Mouse (Mus musculus): ENCODE measurements at regions not wholly inside any gene's neighbourhood (a gene's known extent, or its start where the extent isn't known, plus 50 kb on each side); places are given as distances from the start of the nearest gene placed in this dataset.

DNA sequence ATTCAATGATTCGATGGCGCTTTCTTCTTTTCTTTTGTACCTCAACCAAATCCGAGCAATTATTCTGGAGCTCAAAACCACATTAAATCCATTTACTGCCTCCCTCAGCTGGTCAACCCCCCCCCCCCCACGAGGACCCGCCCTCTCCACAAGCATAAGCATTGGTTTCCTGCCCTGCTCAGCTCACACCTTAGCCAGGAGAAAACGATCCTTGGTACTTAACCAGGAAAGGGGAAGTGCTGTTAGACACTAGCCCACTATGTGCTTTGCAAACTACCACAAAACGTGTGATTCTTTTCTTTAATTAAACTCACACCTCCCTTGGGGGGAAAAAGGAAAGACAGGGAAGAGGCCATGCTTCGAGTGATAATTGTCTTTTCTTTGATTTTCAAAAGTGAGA is 169.8 kb downstream of the Arrdc4 start:
- no peak for DNase-seq

DNA sequence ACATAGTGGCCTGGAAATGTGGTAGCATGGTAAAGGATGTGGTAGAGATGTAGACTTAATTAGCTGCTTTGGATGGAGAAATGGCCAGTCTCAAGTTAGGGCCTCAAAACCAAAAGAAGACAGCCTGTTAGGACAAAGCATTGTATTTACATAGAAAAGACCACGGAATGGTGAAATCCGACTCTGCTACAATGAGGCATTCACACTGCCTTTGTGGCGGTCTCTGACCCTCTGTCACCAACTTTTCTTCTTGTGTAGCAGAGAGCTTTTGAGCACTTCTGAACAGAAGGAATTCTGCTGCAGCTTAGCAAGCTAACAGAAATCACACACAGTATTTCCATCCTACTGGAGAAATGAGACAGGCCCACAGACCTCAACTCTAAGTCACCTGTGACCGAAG is 177.7 kb downstream of the Arrdc4 start:
- DNase-seq: no peak

DNA sequence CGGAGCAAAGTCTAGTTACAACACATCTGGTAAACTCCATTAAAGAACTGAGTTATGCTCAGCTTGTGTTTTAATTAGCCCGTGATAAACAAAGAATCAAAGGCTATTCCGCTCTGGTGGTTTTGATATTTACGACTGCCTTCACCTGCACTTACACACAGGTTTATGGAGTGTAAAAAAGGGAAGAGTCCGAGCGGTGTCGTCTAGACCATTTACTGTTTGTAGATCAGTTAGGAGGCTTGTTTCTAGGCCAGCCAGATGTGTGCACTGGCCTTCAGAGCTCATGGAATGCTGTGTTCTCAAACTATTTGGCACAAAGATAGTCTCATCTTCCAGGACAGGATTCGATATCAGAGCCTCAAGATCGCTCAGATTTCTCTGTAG is 180.9 kb downstream of the Arrdc4 start:
- DNase-seq: no peak

DNA sequence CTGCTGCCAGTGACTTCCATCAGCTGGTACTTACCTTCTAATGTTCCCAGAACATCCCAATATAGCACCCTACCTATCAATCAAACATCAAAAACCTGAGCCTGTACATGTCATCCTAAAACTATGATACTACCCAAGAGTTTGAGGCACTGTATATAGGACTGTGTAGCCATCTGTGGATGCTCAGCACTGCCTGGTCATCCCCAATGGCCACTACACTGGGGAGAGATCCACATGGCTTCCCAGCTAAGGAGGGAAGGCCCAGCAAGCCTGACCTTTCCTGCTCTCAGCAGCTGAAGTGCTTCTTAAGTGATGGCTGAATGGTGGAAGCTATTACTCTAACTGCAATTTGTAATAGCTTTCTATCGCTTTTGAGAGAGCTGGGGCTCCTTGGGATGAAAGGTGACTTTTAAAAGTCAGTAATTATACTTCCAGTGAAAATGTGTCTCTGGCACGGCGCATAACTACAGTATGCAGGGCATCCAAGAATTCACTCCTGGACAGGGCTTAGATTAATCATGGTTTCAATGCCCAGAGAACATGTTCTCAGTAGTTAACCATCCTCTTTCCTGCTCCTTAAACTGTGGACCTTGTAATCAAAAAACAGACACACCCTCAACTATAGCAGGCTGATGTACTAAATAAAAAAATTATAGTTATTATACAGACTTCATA is 181.5 kb downstream of the Arrdc4 start:
- no peak for DNase-seq

DNA sequence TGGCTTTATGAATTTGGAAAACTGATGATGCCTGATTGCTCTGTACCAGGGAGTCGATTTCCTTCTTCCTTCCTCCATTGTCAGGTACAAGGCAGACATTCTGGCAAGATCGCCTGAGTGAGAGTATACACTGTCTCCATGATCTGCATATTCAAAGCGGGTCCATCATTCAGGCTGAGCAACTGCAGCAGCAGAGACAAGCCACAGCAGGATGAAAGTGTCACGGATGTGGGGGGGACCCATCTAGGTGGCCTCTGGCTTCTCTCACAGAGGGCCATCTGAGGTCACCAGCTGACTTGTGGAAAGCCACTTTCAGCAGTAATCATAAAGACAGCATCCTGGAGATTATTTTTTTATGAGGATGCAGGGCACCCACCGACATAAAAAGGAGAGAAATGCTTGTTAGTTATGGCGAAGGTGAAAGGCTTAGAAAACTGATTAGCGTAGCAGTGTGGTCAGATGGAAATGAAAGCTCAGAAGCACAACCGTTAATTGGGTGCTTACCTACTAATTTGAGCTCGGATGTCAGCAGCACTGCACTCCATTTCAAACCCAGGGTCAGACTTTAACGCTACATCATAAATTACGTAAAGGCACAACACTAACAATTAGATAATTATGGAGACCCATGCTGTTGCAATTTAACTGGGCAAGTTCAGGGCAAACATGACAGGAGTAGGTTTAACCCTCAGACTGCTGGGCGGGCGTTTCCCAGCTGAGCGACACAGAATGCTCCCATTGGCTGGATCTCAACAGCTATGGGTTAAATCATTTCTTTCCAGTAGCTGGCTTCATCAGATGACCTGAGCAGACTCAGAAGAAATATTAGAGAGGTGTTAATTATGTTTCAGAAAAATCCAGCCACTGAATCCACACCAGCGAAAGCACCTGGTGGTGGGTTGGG is 189.3 kb downstream of the Arrdc4 start:
- no peak for DNase-seq

DNA sequence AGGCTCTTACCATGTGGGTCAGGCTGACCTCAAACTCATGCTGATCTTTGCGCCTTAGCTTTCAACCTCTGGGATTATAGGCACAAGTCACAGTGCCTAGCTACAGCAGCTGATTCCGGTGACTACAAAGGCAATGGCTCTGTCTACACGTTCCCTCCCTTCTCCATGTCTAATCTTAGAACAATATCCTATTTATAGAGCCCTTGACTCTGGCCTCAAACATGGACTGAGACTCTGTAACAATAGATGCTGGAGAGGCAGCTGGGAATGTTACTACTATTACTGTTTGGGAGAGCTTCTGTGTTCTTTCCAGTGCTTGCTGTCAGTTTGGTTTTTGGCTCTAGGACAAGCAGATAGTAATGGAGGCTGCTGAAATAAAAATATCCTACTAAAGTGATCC is 198.7 kb downstream of the Arrdc4 start:
- DNase-seq: no peak

DNA sequence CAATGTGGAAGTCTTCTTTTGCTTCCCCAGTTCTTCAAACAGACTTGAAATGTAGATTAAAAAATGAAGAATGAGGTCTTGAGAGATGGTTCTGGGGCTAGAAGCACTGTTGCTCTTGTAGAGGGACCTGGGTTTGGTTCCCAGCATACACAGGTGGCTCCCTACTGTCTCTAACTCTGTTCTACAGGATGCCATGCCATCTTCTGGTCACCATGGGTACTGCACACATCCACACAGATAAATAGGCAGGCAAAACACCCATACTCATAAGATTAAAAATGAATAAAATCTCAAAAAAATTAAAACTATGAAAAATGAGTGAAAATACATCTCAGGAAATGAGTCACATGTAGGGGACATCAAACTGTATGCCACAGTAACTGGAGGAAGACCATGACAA is 200.9 kb downstream of the Arrdc4 start:
- DNase-seq: no peak

DNA sequence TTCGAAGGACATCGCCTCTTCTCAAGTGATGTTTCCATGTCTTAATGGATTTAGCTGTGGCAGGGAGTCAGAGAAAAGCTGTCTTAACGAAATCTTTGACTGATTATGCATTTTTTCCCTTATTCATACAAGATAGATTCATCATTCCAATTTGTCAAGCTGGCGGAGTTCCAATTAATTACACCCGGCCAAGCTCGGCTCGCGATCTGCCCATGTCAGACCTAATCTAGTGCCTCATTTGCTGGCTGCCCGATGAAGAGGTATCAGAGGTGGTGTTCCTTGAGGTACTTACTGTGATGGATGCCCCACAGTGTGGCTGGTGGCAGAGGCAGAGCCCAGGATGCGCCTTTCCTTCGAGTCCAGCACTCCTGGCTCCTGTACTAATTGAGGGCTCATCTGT is 204.9 kb downstream of the Arrdc4 start:
- no peak for DNase-seq

DNA sequence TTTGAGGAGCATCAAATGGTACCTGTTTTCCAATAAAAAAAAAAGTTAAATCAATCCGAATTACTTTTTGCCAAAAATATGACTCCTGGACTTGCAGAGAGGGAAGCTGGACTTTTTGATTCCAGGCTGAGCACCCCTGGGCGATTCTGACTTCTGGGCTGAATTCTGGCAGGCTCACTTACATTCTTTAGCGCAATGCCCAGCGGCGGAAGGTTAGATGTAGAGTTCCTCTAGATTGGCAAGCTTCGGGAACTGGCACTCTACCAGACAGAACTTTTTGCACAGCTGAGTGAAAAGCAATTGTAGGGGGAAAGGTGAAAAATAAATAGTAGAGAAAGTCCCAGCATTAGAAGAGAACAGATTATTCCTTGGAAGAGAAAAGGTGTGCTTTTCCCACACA is 235.5 kb downstream of the Fam169b start:
- DNase-seq: no peak

DNA sequence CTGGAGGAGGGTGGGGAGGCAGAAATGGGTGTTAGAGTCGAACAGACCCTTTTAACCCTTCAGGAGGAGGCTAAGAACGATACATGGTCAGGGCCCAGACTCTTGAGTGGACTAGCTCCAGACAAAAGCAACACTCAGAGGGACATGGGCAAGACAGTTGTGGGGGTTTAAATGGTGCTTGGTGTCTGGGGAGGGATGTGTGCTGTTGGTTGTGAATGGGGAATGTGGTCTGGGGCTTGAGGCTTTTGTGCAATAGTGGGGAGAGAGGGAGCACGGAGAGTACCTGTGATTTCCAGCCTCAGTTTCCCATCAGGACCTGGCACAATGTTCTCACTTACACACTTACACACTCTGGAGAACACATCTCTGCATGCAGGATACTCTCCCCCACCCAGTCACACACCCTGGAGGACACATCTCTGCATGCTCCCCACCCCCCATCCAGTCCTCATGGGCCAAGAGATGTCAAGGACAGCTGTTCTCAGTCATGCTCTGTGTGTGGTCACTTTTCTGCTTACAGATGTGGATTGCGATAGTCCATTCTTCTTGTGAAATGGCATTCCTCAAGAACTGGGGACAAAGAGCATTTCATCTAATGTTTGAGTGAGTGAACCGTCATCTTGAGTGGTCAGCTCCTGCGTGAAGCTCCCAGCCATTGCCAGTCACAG is 217.6 kb downstream of the Fam169b start:
- DNase-seq: no peak

DNA sequence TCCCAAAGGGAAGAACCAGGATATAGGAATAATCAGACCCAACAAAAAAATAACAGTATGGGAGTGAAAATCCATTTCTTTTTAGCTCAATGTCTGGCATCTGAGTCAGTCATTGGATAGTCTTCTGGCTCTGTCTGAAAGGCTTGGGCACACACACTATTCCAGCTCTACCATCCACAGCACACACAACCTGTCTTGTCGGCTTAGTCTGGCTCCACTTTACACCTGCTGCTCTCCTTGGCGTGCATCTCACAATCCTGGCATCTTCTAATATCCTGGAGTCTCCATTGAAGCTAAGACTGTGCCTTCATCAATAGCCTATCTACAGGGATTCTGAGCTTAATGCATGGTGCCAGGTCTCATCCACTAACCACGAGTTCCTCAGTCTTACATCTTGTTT is 213.0 kb downstream of the Fam169b start:
- DNase-seq: no peak

DNA sequence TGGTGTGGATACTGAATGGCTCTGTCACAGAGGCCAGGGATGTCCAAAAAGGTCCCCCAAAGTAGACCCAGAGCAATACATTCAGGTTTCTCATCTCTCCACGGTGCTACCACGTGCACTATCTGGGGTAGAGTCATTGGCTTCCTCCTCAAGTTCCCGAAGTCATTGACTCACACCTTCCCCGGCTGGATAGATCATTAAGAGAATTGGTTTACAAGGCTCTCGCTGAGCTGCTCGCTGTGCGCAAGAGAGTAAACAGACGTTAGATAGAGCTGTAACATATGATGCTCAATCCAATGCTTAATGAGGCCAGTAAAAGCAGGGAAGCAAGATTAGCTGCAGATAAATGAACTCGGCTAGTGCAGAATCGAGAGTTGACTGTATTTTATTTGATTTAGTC is 208.9 kb downstream of the Fam169b start:
- DNase-seq: no peak

DNA sequence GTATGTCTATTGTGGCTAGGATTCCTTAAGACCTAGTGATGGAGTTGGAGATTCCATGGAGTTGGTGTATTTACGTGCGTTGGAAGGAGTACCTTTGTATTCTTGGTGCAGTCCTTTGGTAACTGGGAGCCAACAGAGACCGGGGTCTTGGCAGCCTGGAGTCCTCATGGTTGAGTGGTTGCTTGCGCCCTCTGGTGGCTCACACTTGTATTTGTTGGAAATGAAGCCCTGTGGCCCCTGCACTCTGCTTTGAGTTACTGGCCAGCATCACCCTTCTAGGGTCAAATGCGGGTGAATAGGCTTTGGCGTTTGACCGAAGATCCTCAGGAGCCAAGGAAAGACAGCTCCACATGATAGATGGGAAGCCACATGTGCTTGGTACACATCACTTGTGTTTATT is 207.1 kb downstream of the Fam169b start:
- peak; percentile 36 for DNase-seq

DNA sequence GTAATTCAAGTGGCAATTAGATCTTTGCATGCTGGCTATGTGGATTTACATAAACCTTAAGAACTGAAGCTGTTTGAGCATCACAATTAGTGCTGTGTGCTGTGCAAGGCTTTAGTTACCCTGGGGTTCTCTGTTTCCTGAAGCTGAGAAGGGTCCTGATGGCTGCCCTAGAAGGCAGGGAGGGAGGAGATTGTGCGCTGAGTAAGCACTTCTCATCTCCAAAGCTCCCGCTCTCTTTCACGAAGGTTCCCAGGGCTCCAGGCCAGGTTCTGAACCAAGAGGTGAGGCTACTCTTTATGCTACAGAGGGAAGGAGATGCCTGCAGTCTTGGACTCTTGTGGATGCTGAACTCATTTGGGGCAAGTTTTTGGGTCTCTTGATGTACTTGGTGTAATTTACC is 206.7 kb downstream of the Fam169b start:
- no peak for DNase-seq

DNA sequence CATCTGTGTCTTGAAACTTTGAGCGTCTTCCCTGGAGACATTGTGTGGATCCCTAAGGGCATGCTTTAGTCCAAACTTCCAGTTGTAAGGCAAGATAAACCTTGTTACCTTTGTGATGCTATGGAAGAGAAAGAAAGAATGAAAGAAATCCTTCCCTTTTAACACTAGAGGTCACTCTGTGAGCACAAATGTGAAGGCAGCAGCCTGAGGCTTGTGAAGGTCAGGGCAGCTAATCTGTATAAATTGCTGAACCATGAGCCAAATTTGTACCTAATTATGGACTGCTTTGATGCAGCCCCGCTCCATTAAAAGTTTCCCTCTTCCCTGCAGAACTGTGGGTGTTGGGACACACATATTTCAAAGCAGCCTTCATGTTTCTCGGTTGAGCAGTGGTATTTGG is 204.4 kb downstream of the Fam169b start:
- DNase-seq: no peak

DNA sequence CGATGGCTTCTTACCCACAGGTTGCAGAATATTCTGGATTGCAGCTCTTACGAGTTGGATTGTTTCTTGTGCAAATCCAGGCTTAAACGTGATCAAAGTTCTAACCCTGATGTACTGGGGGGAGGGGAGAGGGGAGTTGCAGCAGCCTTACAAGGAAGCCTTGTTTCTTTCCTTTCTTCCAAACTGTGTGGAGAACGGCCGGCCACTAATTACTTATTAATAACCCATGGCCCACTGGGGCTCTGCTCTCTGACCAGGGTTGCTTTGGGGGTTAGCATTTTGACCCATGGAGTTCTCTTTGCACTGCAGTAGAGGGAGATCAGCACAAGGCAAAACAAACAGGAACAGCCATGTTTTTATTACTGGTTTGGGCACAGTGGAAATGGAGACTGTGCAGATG is 199.2 kb downstream of the Fam169b start:
- no peak for DNase-seq

DNA sequence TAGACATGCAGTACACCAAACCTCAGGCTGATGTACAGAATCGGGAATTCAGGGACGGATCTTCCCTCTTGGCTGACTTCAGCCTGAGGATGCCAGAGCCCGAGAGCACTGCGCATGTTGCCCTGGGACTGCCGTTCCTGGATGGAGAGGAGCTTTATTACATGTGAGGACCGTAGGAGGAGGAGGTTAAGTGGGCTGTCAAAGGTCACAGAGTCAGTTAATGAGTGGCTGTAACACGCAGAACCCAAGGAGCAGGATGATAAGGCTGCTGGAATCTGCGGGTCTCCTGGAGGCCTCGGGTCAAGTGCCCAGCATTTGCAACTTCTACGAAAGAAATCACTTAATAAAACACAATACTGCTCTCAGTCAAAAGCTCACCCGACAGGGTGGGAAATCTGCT is 197.3 kb downstream of the Fam169b start:
- no peak for DNase-seq

DNA sequence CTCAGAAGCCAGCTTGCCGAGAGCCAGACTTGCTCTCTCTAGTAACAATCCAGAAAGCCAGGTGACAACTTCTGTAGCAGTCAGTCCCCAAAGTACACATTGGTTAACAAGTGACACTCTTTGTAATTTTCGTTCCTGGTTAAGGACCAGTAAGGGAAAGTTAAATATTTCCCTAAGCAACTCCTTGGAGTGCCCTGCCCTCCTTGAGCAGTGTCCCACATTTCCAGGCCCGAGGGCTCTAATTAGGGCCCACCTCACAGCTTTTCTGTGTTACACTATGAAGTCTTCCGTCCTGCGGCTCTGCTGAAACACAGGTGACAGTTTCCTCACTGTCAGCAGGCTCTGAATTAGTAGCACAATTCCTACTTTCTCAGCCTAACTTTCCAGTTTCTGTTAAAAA is 194.9 kb downstream of the Fam169b start:
- DNase-seq: no peak

DNA sequence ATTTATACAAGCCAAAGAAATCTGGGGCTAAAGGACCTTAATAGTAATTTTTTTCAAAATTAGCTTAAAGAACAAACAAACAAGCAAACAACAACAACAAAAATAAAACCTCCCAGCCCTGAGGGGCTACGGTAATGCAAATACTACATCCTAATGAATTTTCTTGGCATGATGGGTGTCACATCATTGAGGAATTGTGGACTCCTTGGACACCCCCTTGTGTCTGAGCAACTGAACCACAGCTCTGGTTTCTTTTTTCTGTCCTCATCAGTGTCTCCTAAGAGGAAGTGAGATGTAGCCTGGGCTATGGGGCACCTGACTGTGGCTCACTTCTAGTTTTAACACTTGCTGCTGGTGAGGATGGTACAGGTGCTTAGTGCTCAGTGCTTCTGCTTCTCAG is 184.2 kb downstream of the Fam169b start:
- DNase-seq: no peak

DNA sequence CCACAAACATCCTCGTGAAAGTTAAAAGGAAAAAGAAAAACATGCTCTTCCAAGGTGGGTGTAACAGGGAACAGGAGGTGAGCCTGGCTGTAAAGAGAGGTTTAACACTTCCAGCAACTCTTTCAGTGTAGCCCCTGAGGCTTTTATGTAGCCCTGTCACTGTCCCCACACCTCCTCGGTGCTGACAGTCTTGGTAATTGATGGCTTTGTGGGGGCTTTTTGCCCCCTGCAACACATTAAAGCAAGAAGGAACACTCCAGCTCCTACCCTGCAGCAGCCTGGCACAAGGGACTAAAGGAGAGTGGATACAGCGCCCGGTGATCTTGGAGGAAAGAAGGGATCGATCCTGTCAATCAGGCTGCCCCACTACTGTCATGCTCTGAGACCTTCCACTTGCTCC is 181.8 kb downstream of the Fam169b start:
- no peak for DNase-seq

DNA sequence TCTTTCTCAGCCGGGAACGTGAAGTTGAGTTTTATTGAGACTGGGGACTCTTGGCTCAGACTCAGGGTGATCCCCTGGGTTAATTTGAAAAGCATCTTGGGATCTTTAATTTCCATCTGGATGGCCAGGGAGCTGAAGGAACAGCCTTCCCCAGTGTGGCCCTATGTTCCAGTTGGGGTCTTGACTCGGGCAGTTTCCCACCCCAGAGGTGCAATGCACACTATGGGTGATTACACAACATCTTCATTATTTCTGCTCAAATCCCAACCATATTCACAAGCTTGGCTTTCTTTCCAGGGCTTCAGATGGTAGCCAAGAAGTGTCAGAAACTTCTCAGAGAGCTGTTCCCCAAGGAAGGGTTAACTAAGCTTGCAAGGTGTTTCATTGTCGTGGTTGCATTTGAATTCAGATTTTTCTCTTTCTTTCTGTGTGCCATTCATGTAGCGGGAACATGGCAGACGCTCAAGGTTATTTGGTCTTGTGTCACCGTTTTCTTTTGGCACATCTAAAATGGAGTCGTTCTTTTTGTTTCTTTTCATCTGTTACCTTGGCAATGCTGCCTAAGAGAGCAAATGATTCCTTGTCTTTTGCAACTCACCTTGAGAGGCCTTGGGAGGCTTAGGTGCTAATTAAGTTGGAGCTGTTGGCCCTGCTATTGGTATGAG is 179.5 kb downstream of the Fam169b start:
- DNase-seq: no peak

DNA sequence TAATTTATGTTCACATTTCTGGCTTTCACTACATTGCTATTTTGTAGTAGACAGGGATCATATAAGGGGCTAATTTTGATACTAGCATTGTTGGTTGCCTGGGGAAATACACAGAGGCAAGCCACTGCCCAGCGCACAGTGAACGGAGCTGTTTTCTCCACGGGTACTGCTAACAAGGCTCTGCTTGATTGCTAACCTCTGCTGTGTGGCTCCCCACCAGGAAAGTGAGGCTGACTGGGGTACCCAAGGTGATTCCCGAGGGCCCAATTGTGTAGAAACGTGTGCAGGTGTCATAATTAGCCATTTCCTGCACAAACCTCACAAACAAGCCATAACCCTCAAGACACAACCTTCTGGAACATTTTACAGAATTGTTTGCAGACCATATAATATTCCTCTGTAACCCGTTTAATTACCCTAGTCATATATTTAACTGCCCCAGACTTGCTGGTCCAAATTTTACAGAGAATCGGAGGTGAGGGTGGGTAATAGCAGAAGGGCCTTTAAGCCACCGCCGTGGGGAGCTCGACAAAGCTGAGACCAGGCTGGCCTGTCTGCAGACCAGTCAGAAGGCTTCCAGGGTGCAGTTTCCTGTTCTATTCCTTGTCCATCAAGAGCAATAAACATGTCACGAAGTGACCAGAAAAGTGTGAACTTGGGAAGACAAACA is 170.9 kb downstream of the Fam169b start:
- DNase-seq: no peak

DNA sequence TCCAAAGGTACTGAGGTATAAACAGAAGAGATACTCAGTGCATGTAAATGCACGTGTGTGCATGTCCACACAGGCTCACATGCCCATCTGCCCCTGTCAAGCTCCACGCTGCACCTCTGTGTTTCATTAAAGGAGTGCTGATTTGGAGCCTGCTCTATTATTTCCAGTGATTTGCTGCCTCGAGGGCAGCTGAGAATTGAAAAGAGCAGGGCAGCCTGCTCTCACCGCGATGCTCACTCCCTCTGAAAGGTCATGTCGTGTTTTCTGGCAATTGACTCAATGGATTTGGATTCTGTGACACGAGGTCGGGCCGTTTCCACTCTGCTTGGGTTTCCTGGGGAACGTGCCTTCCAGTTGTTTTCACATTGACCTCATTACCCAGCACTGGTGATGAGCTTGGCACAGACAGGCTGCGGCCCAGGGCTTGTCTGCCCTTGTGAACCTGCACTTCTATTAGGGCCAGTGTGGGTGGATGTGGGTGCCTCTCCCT is 167.1 kb downstream of the Fam169b start:
- no peak for DNase-seq
